Mouse (Mus musculus): ENCODE measurements around the gene Babam2.
"Not testable (repeated sequence)": the region's sequence is repeated elsewhere in the genome, so short reads cannot be mapped to it uniquely, and the experiment has no call there.

Gene Babam2

GRCm38 (mm10) chr5:31831587-31831986 lies 134.1 kb downstream of the Babam2 start:
- no peak for DNase-seq (ENCODE audit: low spot score in 2 of 2)

- DNase-seq (ENCODE audit: low spot score in 2 of 2): no peak
Observed at GRCm38 (mm10) chr5:31835691-31836090, 138.2 kb downstream of the Babam2 start.

- no peak for DNase-seq (ENCODE audit: low spot score in 2 of 2)
Observed at GRCm38 (mm10) chr5:31839973-31840372, 142.5 kb downstream of the Babam2 start.

GRCm38 (mm10) chr5:31840406-31840805 lies 142.9 kb downstream of the Babam2 start:
- DNase-seq (ENCODE audit: low spot score in 2 of 2): no peak

GRCm38 (mm10) chr5:31844856-31845255 lies 147.4 kb downstream of the Babam2 start:
- no peak for DNase-seq (ENCODE audit: low spot score in 2 of 2)

GRCm38 (mm10) chr5:31846971-31847370 lies 149.5 kb downstream of the Babam2 start:
- DNase-seq (ENCODE audit: low spot score in 2 of 2): no peak

GRCm38 (mm10) chr5:31848995-31849394 lies 151.5 kb downstream of the Babam2 start:
- DNase-seq (ENCODE audit: low spot score in 2 of 2): no peak

- DNase-seq (ENCODE audit: low spot score in 2 of 2): no peak
Observed at GRCm38 (mm10) chr5:31852786-31853185, 155.3 kb downstream of the Babam2 start.

GRCm38 (mm10) chr5:31853831-31854230 lies 156.3 kb downstream of the Babam2 start:
- no peak for DNase-seq (ENCODE audit: low spot score in 2 of 2)

- DNase-seq (ENCODE audit: low spot score in 2 of 2): not testable (repeated sequence)
Observed at GRCm38 (mm10) chr5:31858877-31859276, 161.4 kb downstream of the Babam2 start.

- DNase-seq (ENCODE audit: low spot score in 2 of 2): no peak
Observed at GRCm38 (mm10) chr5:31860426-31860825, 162.9 kb downstream of the Babam2 start.

- DNase-seq (ENCODE audit: low spot score in 2 of 2): no peak
Observed at GRCm38 (mm10) chr5:31860831-31861624, 163.5 kb downstream of the Babam2 start.

GRCm38 (mm10) chr5:31862753-31863468 lies 165.4 kb downstream of the Babam2 start:
- no peak for DNase-seq (ENCODE audit: low spot score in 2 of 2)

GRCm38 (mm10) chr5:31864095-31864494 lies 166.6 kb downstream of the Babam2 start:
- DNase-seq (ENCODE audit: low spot score in 2 of 2): no peak

- DNase-seq (ENCODE audit: low spot score in 2 of 2): no peak
Observed at GRCm38 (mm10) chr5:31866071-31866470, 168.6 kb downstream of the Babam2 start.

- DNase-seq (ENCODE audit: low spot score in 2 of 2): peak in 1 of 2 experiments; percentile 50
Observed at GRCm38 (mm10) chr5:31870856-31871520, 173.5 kb downstream of the Babam2 start.

- DNase-seq (ENCODE audit: low spot score in 2 of 2): no peak
Observed at GRCm38 (mm10) chr5:31873328-31873727, 175.8 kb downstream of the Babam2 start.

- DNase-seq (ENCODE audit: low spot score in 2 of 2): no peak
Observed at GRCm38 (mm10) chr5:31874543-31874942, 177.1 kb downstream of the Babam2 start.

GRCm38 (mm10) chr5:31875443-31875842 lies 178.0 kb downstream of the Babam2 start:
- no peak for DNase-seq (ENCODE audit: low spot score in 2 of 2)

- DNase-seq (ENCODE audit: low spot score in 2 of 2): no peak
Observed at GRCm38 (mm10) chr5:31876216-31876974, 178.9 kb downstream of the Babam2 start.

- DNase-seq (ENCODE audit: low spot score in 2 of 2): no peak
Observed at GRCm38 (mm10) chr5:31880457-31880856, 183.0 kb downstream of the Babam2 start.

- no peak for DNase-seq (ENCODE audit: low spot score in 2 of 2)
Observed at GRCm38 (mm10) chr5:31882297-31882696, 184.8 kb downstream of the Babam2 start.

Measured in urinary bladder, postnatal 36 days (tissue).